Mouse (Mus musculus) stomach, postnatal 0 days (tissue): ENCODE results near the gene Ipo5. TPM values are rescaled to one million over a fixed set of nuclear protein-coding genes. Genes with fewer than 3 reads are reported as not detected.
A peak's percentile ranks its signal among the peaks of the same experiment; 100 is the strongest.

ENCODE experiments used
- ATAC-seq: fragments of 200-750 bp; cut with Nextera tagmentation; 2 replicates; pipeline ENCODE4 v1.8.0; 2017; ENCODE audit not compliant: low FRiP score, low TSS enrichment
- DNase-seq: peaks from one replicate; pipeline ENCODE4 v3.0.0-alpha.2; 2016; ENCODE audit warnings: low spot score
- H3K27ac ChIP-seq: fragments of 300-500 bp; sonication (generic); replicated peaks from 2 replicates; pipeline ENCODE4 v1.5.1; 2014; ENCODE audit warnings: mild to moderate bottlenecking, control low read depth
- H3K27me3 ChIP-seq: fragments of 300-500 bp; sonication (generic); 2 replicates; pipeline ENCODE4 v1.6.1; 2014; ENCODE audit warnings: low read length; ENCODE audit not compliant: control insufficient read depth, insufficient read depth
- H3K36me3 ChIP-seq: fragments of 300-500 bp; sonication (generic); 2 replicates; pipeline ENCODE4 v1.6.1; 2014; ENCODE audit warnings: low read length, mixed read lengths; ENCODE audit not compliant: control insufficient read depth, insufficient read depth
- H3K4me1 ChIP-seq: fragments of 300-500 bp; sonication (generic); replicated peaks from 2 replicates; pipeline ENCODE4 v1.6.1; 2014; ENCODE audit warnings: antibody characterized with exemption; ENCODE audit not compliant: control insufficient read depth, insufficient read depth
- H3K4me2 ChIP-seq: fragments of 300-500 bp; sonication (generic); replicated peaks from 2 replicates; pipeline ENCODE4 v1.6.1; 2014; ENCODE audit warnings: low read depth, mild to moderate bottlenecking, control low read depth, moderate library complexity
- H3K4me3 ChIP-seq: fragments of 300-500 bp; sonication (generic); 2 replicates; pipeline ENCODE4 v1.5.1; 2014; ENCODE audit warnings: low read depth, low read length, control low read depth
- H3K9ac ChIP-seq: fragments of 300-500 bp; sonication (generic); 2 replicates; pipeline ENCODE4 v1.6.1; 2014; ENCODE audit warnings: mild to moderate bottlenecking, low read length, control low read depth, mixed read lengths
- H3K9me3 ChIP-seq: fragments of 300-500 bp; sonication (generic); 2 replicates; pipeline ENCODE4 v1.6.1; 2016; ENCODE audit warnings: low read length; ENCODE audit not compliant: control insufficient read depth
- CTCF ChIP-seq: IDR thresholded peaks from 2 replicates; pipeline ENCODE4 v1.5.1; 2016; ENCODE audit warnings: antibody characterized with exemption, low read depth, mild to moderate bottlenecking, moderate library complexity
- EP300 ChIP-seq: optimal IDR thresholded peaks from 2 replicates; pipeline ENCODE3; 2016; ENCODE audit warnings: antibody characterized with exemption
- WGBS: fragments of 180-500 bp; shearing (Covaris S2); extraction: QIAGEN DNeasy Blood & Tissue Kit; methylation state at CpG from one replicate; pipeline ENCODE4 v1.1.7; 2014; 5-methylcytosine and 5-hydroxymethylcytosine counted together
- polyA plus RNA-seq: library from polyadenylated mRNA; unstranded; fragments of >200 nt; fragmentation: Nextera tagmentation; extraction: Ambion mirVana; gene quantifications from 2 replicates; pipeline ENCODE4 v1.2.1, GENCODE M21; 2015

The Ipo5 gene
- polyA plus RNA-seq, 1 experiment from 2014 or later, result 31.5 TPM

- H3K9me3 ChIP-seq, result no peaks in the 10 kb centered on the region
- no peaks in the 10 kb centered on the region for H3K4me1 ChIP-seq
- H3K27ac ChIP-seq, result no peak overlapping the region
- TF ChIP-seq EP300 (no peak), CTCF (no peak)
- DNase-seq, result no peak
- H3K4me2 ChIP-seq, result no peak overlapping the region
- whole genome bisulfite sequencing, result 78% methylated on average over 5 of the region's 5 CpGs
- H3K27me3 ChIP-seq, result no peaks in the 10 kb centered on the region
- no peaks in the 10 kb centered on the region for H3K36me3 ChIP-seq
- no peak overlapping the region for H3K9ac ChIP-seq
- no peak overlapping the region for H3K4me3 ChIP-seq
- ATAC-seq, result no peak
Observed at GRCm38 (mm10) chr14:120870736-120871135, 40.3 kb upstream of the Ipo5 start.

GRCm38 (mm10) chr14:120874397-120874796 is 36.6 kb upstream of the Ipo5 start:
- Histone ChIP-seq H3K27me3 (no peaks in the 10 kb centered on the region), H3K4me3 (no peak overlapping the region), H3K9me3 (no peaks in the 10 kb centered on the region), H3K27ac (no peak overlapping the region), H3K4me1 (no peaks in the 10 kb centered on the region), H3K36me3 (no peaks in the 10 kb centered on the region), H3K4me2 (no peak overlapping the region), H3K9ac (no peak overlapping the region)
- TF ChIP-seq CTCF (no peak), EP300 (no peak)
- ATAC-seq (no peak), DNase-seq (no peak)
- 91% methylated on average over 7 of the region's 7 CpGs for WGBS

- no peaks in the 10 kb centered on the region for H3K36me3 ChIP-seq
- H3K9me3 ChIP-seq, result no peaks in the 10 kb centered on the region
- TF ChIP-seq CTCF (peak; percentile 62), EP300 (no peak)
- no peak overlapping the region for H3K9ac ChIP-seq
- H3K4me3 ChIP-seq, result no peak overlapping the region
- 67% methylated on average over 9 of the region's 9 CpGs for WGBS
- H3K4me1 ChIP-seq, result no peaks in the 10 kb centered on the region
- no peak overlapping the region for H3K4me2 ChIP-seq
- H3K27ac ChIP-seq, result no peak overlapping the region
- H3K27me3 ChIP-seq, result no peaks in the 10 kb centered on the region
- ATAC-seq (no peak), DNase-seq (no peak)
Observed at GRCm38 (mm10) chr14:120875144-120875543, 35.9 kb upstream of the Ipo5 start.

GRCm38 (mm10) chr14:120875811-120876388 is 35.1 kb upstream of the Ipo5 start:
- Histone ChIP-seq H3K27ac (no peak overlapping the region), H3K9me3 (no peaks in the 10 kb centered on the region), H3K4me3 (no peak overlapping the region), H3K4me1 (no peaks in the 10 kb centered on the region), H3K27me3 (no peaks in the 10 kb centered on the region), H3K9ac (no peak overlapping the region), H3K4me2 (no peak overlapping the region), H3K36me3 (no peaks in the 10 kb centered on the region)
- ATAC-seq, result no peak
- no peak for DNase-seq
- TF ChIP-seq CTCF, result no peak
- TF ChIP-seq EP300, result no peak
- WGBS, result 83% methylated on average over 16 of the region's 16 CpGs

GRCm38 (mm10) chr14:120877147-120877546 is 33.9 kb upstream of the Ipo5 start:
- Histone ChIP-seq H3K9ac (no peak overlapping the region), H3K27me3 (no peaks in the 10 kb centered on the region), H3K4me1 (no peaks in the 10 kb centered on the region), H3K4me2 (no peak overlapping the region), H3K9me3 (no peaks in the 10 kb centered on the region), H3K4me3 (no peak overlapping the region), H3K36me3 (no peaks in the 10 kb centered on the region), H3K27ac (no peak overlapping the region)
- TF ChIP-seq CTCF (no peak), EP300 (no peak)
- no peak for ATAC-seq
- no peak for DNase-seq
- 58% methylated on average over 10 of the region's 10 CpGs for WGBS

GRCm38 (mm10) chr14:120879026-120879425 is 32.0 kb upstream of the Ipo5 start:
- no peak overlapping the region for H3K27ac ChIP-seq
- ATAC-seq (no peak), DNase-seq (no peak)
- no peak overlapping the region for H3K4me3 ChIP-seq
- H3K27me3 ChIP-seq, result no peaks in the 10 kb centered on the region
- H3K9me3 ChIP-seq, result no peaks in the 10 kb centered on the region
- no peak overlapping the region for H3K4me2 ChIP-seq
- WGBS, result 96% methylated on average over 2 of the region's 2 CpGs
- TF ChIP-seq EP300 (no peak), CTCF (no peak)
- H3K9ac ChIP-seq, result no peak overlapping the region
- no peaks in the 10 kb centered on the region for H3K4me1 ChIP-seq
- H3K36me3 ChIP-seq, result no peaks in the 10 kb centered on the region
